Mouse (Mus musculus): Measurements from ENCODE around the gene Mrpl58. TPM values are rescaled to one million over a fixed set of nuclear protein-coding genes. Genes with fewer than 3 reads are reported as not detected.
"Not testable (repeated sequence)": the region's sequence is repeated elsewhere in the genome, so short reads cannot be mapped to it uniquely, and the experiment has no call there.

The Mrpl58 gene
- polyA plus RNA-seq, 1 experiment from 2014 or later = 120 TPM

- no peaks in the 10 kb centered on the region for H3K36me3 ChIP-seq
- no peak overlapping the region for H3K4me3 ChIP-seq
- no peak overlapping the region for H3K9ac ChIP-seq
- H3K27ac ChIP-seq = no peak overlapping the region
- no peaks in the 10 kb centered on the region for H3K9me3 ChIP-seq (replicated peaks)
- peaks cover 16% of the 10 kb centered on the region; the same call in 1 of the 2 replicates for H3K27me3 ChIP-seq (replicated peaks)
- peaks cover 9% of the 10 kb centered on the region; the same call in 1 of the 2 replicates for H3K4me1 ChIP-seq
- H3K4me2 ChIP-seq = no peak overlapping the region
- 64% methylated on average over 8 of the region's 8 CpGs for WGBS (ENCODE audit: insufficient replicate concordance)
- ATAC-seq = no peak
Observed at GRCm38 (mm10) chr11:115451781-115452241, 48.3 kb downstream of the Mrpl58 start.

DNA sequence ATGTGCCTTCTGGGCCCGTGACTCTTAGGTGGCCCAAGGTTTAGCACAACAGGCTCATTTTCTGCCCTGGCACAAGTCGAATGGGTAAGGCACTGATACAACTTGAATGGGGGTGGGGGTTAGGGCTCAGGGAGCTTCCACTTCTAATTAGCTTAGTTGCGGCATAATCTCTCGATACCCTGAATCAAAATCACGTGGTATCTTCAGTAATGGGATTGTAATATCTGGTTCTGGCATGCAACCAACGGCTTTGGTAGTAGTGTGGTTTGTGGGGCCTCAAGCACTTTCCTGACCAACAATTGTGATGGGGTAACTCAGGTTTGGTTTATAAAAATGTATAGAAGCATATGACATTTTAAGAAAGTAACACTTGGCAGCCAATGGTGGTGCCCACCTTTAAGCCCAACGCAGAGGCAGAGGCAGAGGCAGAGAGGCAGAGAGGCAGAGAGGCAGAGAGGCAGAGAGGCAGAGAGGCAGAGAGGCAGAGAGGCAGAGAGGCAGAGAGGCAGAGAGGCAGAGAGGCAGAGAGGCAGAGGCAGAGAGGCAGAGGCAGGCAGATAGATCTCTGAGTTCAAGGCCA, 48.8 kb downstream of the Mrpl58 start:
- no peak overlapping the region for H3K4me2 ChIP-seq
- H3K4me3 ChIP-seq = no peak overlapping the region
- no peak overlapping the region for H3K27ac ChIP-seq
- peaks cover 12% of the 10 kb centered on the region for H3K4me1 ChIP-seq
- no peaks in the 10 kb centered on the region for H3K9me3 ChIP-seq (replicated peaks)
- no peak overlapping the region for H3K9ac ChIP-seq
- WGBS (ENCODE audit: insufficient replicate concordance) = 68% methylated on average over 7 of the region's 7 CpGs
- H3K36me3 ChIP-seq = no peaks in the 10 kb centered on the region
- peaks cover 16% of the 10 kb centered on the region; the same call in 1 of the 2 replicates for H3K27me3 ChIP-seq (replicated peaks)
- no peak for ATAC-seq

- H3K4me1 ChIP-seq = peaks cover 19% of the 10 kb centered on the region
- no peak overlapping the region for H3K9ac ChIP-seq
- ATAC-seq = no peak
- WGBS (ENCODE audit: insufficient replicate concordance) = 53% methylated on average over 4 of the region's 4 CpGs
- no peak overlapping the region for H3K27ac ChIP-seq
- no peaks in the 10 kb centered on the region for H3K9me3 ChIP-seq (replicated peaks)
- no peaks in the 10 kb centered on the region for H3K36me3 ChIP-seq
- no peak overlapping the region for H3K4me2 ChIP-seq
- no peak overlapping the region for H3K4me3 ChIP-seq
- peaks cover 7% of the 10 kb centered on the region; the same call in 1 of the 2 replicates for H3K27me3 ChIP-seq (replicated peaks)
Observed at GRCm38 (mm10) chr11:115453306-115453705, 49.8 kb downstream of the Mrpl58 start.

GRCm38 (mm10) chr11:115454822-115455221, 51.3 kb downstream of the Mrpl58 start:
- H3K4me3 ChIP-seq; H3K27me3 ChIP-seq (replicated peaks); H3K36me3 ChIP-seq; ATAC-seq; H3K27ac ChIP-seq; H3K9ac ChIP-seq; H3K9me3 ChIP-seq (replicated peaks); H3K4me2 ChIP-seq: not testable (repeated sequence)
- peaks cover 14% of the 10 kb centered on the region for H3K4me1 ChIP-seq
- 73% methylated on average over 6 of the region's 6 CpGs for WGBS (ENCODE audit: insufficient replicate concordance)

DNA sequence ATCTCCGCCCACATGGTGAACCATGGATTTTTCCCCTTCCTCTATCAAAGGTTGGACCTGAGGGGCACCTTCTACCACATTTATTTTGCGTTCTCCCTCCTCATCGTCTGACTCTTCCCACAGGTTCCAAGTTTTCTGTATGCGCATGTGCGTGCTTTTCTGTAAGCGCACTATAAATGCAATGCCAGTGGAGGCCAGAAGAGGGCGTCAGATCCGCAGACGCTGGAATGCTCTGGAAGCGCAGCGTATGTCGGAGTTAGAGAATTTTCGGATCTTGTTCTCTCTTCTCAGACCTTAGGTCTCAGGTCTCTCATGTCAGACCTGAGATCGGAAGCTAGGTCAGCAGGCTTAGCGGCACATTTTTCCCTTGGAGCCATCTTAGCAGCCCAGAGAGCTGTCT, 52.1 kb downstream of the Mrpl58 start:
- Histone ChIP-seq H3K27ac (no peak overlapping the region), H3K27me3 (replicated peaks) (no peaks in the 10 kb centered on the region), H3K4me1 (peaks cover 11% of the 10 kb centered on the region), H3K4me2 (no peak overlapping the region), H3K4me3 (no peak overlapping the region), H3K9ac (no peak overlapping the region), H3K9me3 (replicated peaks) (no peaks in the 10 kb centered on the region), H3K36me3 (no peaks in the 10 kb centered on the region)
- 75% methylated on average over 15 of the region's 15 CpGs for WGBS (ENCODE audit: insufficient replicate concordance)
- ATAC-seq = no peak

DNA sequence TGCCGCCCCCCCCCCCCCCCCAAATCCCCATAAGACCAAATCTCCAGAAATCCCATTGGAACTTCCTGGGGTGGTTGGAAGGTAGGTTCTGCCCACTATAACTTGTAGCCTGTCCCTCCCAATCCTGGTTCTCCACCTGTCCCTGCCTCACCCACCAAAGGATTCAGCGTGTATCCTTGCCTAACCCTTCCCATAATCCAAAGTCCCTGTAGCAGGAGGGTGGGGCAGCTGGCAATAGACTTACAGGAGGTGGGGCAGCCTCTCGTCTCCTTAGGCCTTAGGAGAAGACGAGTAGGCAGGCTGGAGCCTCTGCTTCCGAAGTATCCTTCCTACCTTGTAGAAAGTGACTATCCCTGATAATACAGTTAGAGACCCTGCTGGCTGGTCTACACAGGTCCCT, 52.6 kb downstream of the Mrpl58 start:
- H3K4me2 ChIP-seq = no peak overlapping the region
- WGBS (ENCODE audit: insufficient replicate concordance) = 77% methylated on average over 5 of the region's 5 CpGs
- no peaks in the 10 kb centered on the region; the same call in 1 of the 2 replicates for H3K27me3 ChIP-seq (replicated peaks)
- H3K27ac ChIP-seq = no peak overlapping the region
- H3K9me3 ChIP-seq (replicated peaks) = no peaks in the 10 kb centered on the region
- no peak overlapping the region for H3K9ac ChIP-seq
- no peak for ATAC-seq
- no peak overlapping the region for H3K4me3 ChIP-seq
- H3K4me1 ChIP-seq = peaks cover 11% of the 10 kb centered on the region
- no peaks in the 10 kb centered on the region for H3K36me3 ChIP-seq

GRCm38 (mm10) chr11:115457405-115457804, 53.9 kb downstream of the Mrpl58 start:
- H3K27ac ChIP-seq = no peak overlapping the region
- no peaks in the 10 kb centered on the region for H3K9me3 ChIP-seq (replicated peaks)
- no peak overlapping the region for H3K4me3 ChIP-seq
- no peaks in the 10 kb centered on the region for H3K36me3 ChIP-seq
- ATAC-seq = no peak
- H3K9ac ChIP-seq = no peak overlapping the region
- peaks cover 11% of the 10 kb centered on the region for H3K27me3 ChIP-seq (replicated peaks)
- WGBS (ENCODE audit: insufficient replicate concordance) = 33% methylated on average over 6 of the region's 6 CpGs
- peaks cover 11% of the 10 kb centered on the region for H3K4me1 ChIP-seq
- no peak overlapping the region for H3K4me2 ChIP-seq

DNA sequence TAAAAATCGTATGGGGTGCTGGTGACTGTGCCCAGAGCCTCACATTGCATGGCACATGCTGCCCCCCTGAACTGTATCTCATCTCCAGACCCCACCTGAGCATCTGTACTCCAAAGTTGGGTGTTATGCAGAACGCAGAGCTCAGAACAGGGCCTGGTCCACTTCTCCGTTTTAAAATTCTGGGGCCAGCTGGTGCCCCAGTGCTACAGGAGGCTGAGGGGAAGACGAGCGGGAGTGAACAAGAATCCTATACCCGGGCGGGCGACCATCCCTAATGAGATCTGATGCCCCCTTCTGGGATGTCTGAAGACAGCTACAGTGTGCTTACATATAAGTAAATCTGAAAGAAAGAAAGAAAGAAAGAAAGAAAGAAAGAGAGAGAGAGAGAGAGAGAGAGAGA, 57.4 kb downstream of the Mrpl58 start:
- Histone ChIP-seq H3K4me2 (no peak overlapping the region), H3K27ac (no peak overlapping the region), H3K9ac (no peak overlapping the region), H3K4me1 (peaks cover 11% of the 10 kb centered on the region), H3K36me3 (no peaks in the 10 kb centered on the region), H3K9me3 (replicated peaks) (no peaks in the 10 kb centered on the region), H3K4me3 (no peak overlapping the region), H3K27me3 (replicated peaks) (peaks cover 37% of the 10 kb centered on the region)
- WGBS (ENCODE audit: insufficient replicate concordance) = 22% methylated on average over 8 of the region's 8 CpGs
- no peak for ATAC-seq

DNA sequence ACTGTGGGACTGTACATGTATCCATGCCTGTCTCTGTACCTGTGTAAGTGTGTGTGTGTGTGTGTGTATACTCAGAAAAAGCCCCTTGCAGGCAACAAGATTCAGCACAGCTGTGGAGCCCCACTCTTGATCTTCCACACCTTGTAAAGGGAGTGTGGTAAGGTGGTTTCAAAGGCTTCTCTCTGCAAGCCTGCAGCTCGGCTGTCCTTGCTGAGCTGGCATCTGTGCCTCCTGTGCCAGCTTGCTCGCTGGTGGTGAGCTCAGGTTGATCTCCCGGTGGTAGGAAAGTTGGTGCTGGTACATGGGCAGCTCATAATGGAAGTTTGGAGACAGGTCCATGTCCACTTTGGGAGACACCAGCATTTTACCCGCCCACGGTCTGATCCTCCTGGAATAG, 58.3 kb downstream of the Mrpl58 start:
- Histone ChIP-seq H3K27ac (no peak overlapping the region), H3K36me3 (no peaks in the 10 kb centered on the region), H3K4me2 (no peak overlapping the region), H3K4me3 (no peak overlapping the region), H3K9me3 (replicated peaks) (no peaks in the 10 kb centered on the region), H3K9ac (no peak overlapping the region), H3K4me1 (peaks cover 11% of the 10 kb centered on the region), H3K27me3 (replicated peaks) (peaks cover 37% of the 10 kb centered on the region)
- ATAC-seq = no peak
- WGBS (ENCODE audit: insufficient replicate concordance) = 61% methylated on average over 5 of the region's 5 CpGs

Small RNAs within 50 kb of the gene (microRNA-seq; reads per million reads assigned to microRNA genes)
- not detected for gene Mir3968

Other genes starting within 250 kb of the Mrpl58 start
- gene Slc9a3r1, start 240.4 kb upstream of the Mrpl58 start, polyA plus RNA-seq (2016; fragmentation: Nextera tagmentation; extraction: Ambion mirVana) = 74.5 and 75.7 TPM in 2 replicates
- gene Tmem104, start 216.3 kb upstream of the Mrpl58 start, polyA plus RNA-seq (2016; fragmentation: Nextera tagmentation; extraction: Ambion mirVana) = 7.5 and 8.1 TPM in 2 replicates
- 12.8 and 12.9 TPM in 2 replicates for gene Nat9, start 215.9 kb upstream of the Mrpl58 start, polyA plus RNA-seq (2016; fragmentation: Nextera tagmentation; extraction: Ambion mirVana)
- 0.51 and 0.62 TPM in 2 replicates for gene Grin2c, start 136.5 kb upstream of the Mrpl58 start, polyA plus RNA-seq (2016; fragmentation: Nextera tagmentation; extraction: Ambion mirVana)
- 17.1 and 17.8 TPM in 2 replicates for gene Fdxr, start 126.7 kb upstream of the Mrpl58 start, polyA plus RNA-seq (2016; fragmentation: Nextera tagmentation; extraction: Ambion mirVana)
- gene Fads6, start 106.1 kb upstream of the Mrpl58 start, polyA plus RNA-seq (2016; fragmentation: Nextera tagmentation; extraction: Ambion mirVana) = 2.2 and 2.4 TPM in 2 replicates
- gene Otop2, start 96.6 kb upstream of the Mrpl58 start, polyA plus RNA-seq (2016; fragmentation: Nextera tagmentation; extraction: Ambion mirVana) = not detected in 2 replicates
- gene Ush1g, start 81.7 kb upstream of the Mrpl58 start, polyA plus RNA-seq (2016; fragmentation: Nextera tagmentation; extraction: Ambion mirVana) = 0.25 and 0.32 TPM in 2 replicates
- gene Otop3, start 69.0 kb upstream of the Mrpl58 start, polyA plus RNA-seq (2016; fragmentation: Nextera tagmentation; extraction: Ambion mirVana) = not detected in 2 replicates
- gene Hid1, start 36.0 kb upstream of the Mrpl58 start, polyA plus RNA-seq (2016; fragmentation: Nextera tagmentation; extraction: Ambion mirVana) = 1.8 TPM in 2 replicates
- 4.2 TPM in 2 replicates for gene Cdr2l, start 21.8 kb upstream of the Mrpl58 start, polyA plus RNA-seq (2016; fragmentation: Nextera tagmentation; extraction: Ambion mirVana)
- gene Atp5h, start 16.2 kb downstream of the Mrpl58 start, polyA plus RNA-seq (2016; fragmentation: Nextera tagmentation; extraction: Ambion mirVana) = 624 and 630 TPM in 2 replicates
- gene Kctd2, start 16.4 kb downstream of the Mrpl58 start, polyA plus RNA-seq (2016; fragmentation: Nextera tagmentation; extraction: Ambion mirVana) = 8.6 and 9.3 TPM in 2 replicates
- gene Trim80, start 36.8 kb downstream of the Mrpl58 start, polyA plus RNA-seq (2016; fragmentation: Nextera tagmentation; extraction: Ambion mirVana) = 0.18 and 0.22 TPM in 2 replicates
- 0.08 and 0.10 TPM in 2 replicates for gene Slc16a5, start 58.7 kb downstream of the Mrpl58 start, polyA plus RNA-seq (2016; fragmentation: Nextera tagmentation; extraction: Ambion mirVana)
- gene Armc7, start 71.9 kb downstream of the Mrpl58 start, polyA plus RNA-seq (2016; fragmentation: Nextera tagmentation; extraction: Ambion mirVana) = 4.0 and 4.2 TPM in 2 replicates
- 68.4 and 69.0 TPM in 2 replicates for gene Nt5c, start 88.1 kb downstream of the Mrpl58 start, polyA plus RNA-seq (2016; fragmentation: Nextera tagmentation; extraction: Ambion mirVana)
- 307 and 318 TPM in 2 replicates for gene Jpt1, start 110.6 kb downstream of the Mrpl58 start, polyA plus RNA-seq (2016; fragmentation: Nextera tagmentation; extraction: Ambion mirVana)
- 574 and 585 TPM in 2 replicates for gene Sumo2, start 132.5 kb downstream of the Mrpl58 start, polyA plus RNA-seq (2016; fragmentation: Nextera tagmentation; extraction: Ambion mirVana)
- gene Nup85, start 160.7 kb downstream of the Mrpl58 start, polyA plus RNA-seq (2016; fragmentation: Nextera tagmentation; extraction: Ambion mirVana) = 202 and 216 TPM in 2 replicates
- 83.1 and 87.3 TPM in 2 replicates for gene Mrps7, start 200.2 kb downstream of the Mrpl58 start, polyA plus RNA-seq (2016; fragmentation: Nextera tagmentation; extraction: Ambion mirVana)
- gene Gga3, start 200.3 kb downstream of the Mrpl58 start, polyA plus RNA-seq (2016; fragmentation: Nextera tagmentation; extraction: Ambion mirVana) = 14.0 and 14.7 TPM in 2 replicates
- gene Mif4gd, start 209.2 kb downstream of the Mrpl58 start, polyA plus RNA-seq (2016; fragmentation: Nextera tagmentation; extraction: Ambion mirVana) = 26.6 and 27.1 TPM in 2 replicates
- gene Slc25a19, start 224.5 kb downstream of the Mrpl58 start, polyA plus RNA-seq (2016; fragmentation: Nextera tagmentation; extraction: Ambion mirVana) = 15.7 and 17.2 TPM in 2 replicates